Mouse (Mus musculus): ENCODE measurements around the gene Prom2.

The Prom2 gene

GRCm38 (mm10) chr2:127523950-127524729 lies 17.1 kb downstream of the Prom2 start:
- no peak for DNase-seq (ENCODE audit: low read depth, low spot score)

GRCm38 (mm10) chr2:127522006-127522441 lies 19.2 kb downstream of the Prom2 start, which contains the start of gene Kcnip3:
Gene Kcnip3 (minus strand): TSS chr2:127522094.
- DNase-seq (ENCODE audit: low read depth, low spot score) = no peak

DNA sequence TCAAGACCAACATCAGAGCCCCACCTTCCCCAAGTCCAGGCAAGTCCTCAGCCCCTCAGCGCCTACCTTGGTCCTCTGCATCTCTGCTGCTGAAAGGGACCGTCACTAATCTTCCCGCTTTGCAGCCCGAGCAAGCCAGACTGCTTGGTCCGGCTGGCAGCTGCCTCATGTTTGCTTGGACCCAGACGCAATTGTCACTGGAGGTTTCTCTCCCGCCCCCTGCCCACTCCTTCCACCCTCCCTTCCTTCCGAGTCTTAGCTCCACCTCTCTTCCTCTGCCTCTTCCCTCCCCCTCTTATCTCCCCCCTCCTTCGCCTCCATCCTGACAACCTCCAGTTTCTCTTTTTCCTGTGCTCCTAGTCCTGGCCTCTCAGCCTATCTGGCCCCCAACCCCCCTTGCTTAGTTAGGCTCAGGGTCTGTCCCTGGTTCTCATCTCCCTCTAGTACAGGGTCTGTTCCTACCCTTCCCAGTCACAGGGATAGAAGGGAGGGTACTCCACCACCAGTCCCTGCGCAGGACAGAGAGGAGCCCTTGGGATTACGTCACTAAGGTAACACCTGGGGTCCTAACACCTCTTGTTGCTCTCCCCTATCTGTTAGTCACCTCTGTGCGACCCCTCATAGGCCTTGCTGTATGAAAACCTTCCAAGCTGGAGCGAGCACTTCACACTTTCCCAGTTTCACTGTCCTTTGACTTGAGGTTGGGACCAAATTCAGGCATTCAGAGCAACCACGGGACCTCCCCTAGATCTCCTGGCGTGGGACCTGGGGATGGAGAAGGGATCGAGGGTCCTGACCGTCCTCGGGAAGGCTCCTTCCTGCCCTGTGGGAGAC lies 19.9 kb downstream of the Prom2 start:
- no peak for DNase-seq (ENCODE audit: low read depth, low spot score)

DNA sequence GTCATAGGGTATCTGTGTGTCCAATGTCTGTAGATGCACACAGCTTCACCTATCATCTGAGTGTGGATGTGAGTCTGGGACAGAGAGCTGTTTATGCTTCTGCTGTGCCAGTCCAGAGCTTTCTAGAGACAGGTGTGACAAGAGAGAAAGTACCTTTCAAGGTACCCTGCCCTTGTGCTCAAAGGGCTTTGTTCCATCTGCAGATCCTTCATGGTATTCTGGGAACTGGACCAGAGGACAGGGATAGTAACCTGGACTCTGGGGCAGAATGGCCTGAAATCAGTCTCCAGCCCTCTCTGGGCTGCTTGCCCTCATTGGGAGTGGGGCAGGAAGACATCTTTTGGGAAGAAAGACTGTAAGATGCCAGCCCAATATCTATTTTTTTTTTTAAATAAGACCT lies 21.1 kb downstream of the Prom2 start:
- DNase-seq (ENCODE audit: low read depth, low spot score) = no peak

DNA sequence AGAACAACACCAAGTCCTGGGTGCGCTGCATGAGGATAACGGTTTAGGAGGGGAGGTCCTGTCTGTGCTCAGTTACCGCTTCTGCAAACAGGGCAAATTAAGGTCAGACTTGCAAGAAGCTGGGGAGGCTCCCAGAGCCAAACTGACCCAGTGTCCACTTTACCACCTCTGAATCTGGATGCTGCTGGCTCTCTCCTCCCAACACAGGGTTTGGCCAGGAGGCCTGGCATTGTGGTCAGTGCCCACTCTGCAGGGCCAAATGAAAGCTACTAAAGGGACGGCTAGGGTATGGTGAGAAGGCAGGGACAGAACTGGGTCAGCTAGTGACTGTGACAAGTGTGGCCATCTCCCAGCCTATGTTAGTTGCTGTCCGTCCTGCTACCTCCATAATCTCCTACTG lies 22.0 kb downstream of the Prom2 start:
- no peak for DNase-seq (ENCODE audit: low read depth, low spot score)

DNA sequence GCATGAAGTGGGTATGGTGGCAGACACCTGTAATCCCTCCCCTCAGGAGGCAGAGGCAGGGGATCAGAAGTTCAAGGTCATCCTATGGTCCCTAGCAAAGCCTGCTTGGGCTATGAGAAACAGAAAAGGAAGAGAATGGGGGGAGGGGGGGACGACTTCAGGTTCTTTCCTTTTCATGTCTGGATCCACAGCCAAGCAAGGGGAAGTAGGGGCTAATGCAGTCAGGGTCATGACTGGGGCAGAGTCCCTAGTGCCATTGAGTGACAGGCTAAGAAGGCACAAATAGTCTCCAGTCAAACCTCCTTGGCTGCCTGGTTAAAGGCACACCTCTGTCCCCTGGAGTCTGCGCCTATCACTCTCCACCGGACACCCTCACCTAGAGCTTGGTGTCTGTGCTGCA lies 22.4 kb downstream of the Prom2 start:
- DNase-seq (ENCODE audit: low read depth, low spot score) = no peak

DNA sequence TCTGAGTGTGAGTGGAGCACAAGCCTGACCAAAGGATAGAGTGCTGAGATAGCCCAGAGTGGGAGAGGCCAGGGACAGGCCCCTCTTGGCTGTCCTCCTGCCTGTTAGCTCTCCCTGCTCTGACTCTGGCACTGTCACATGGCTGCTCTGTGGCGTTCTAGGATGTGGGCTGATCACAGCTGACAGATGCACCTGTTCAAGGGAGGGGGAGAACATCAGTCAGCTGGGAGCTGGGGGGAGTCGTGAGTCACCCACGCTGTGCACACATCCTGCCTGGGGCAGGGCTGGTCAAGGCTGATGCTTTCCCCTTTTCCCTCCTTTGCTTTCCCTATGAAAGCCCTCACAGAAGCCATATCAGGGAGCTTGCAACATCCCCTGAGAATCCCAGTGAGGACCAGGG lies 23.0 kb downstream of the Prom2 start:
- no peak for DNase-seq (ENCODE audit: low read depth, low spot score)

DNA sequence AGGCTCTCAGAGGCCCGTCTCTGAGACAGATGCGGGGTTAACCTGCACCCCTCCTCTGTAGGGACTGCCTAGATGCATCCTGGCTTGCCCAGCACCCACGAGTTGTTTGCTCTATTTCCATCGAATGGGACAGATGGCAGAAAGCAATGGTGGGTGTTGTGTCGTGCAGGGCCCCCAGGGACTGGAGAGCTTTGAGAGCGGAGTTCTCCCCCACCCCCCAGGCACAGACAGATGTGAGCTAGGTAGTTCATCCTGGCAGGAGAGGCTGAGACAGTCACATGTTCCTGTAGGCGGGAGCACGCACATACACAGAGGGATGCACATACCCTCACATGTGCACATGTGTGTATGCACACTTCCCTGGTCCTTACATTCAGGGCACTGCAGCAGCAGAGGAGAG lies 24.2 kb downstream of the Prom2 start:
- no peak for DNase-seq (ENCODE audit: low read depth, low spot score)

- DNase-seq (ENCODE audit: low read depth, low spot score) = no peak
These were observed 26.7 kb downstream of the Prom2 start for GRCm38 (mm10) chr2:127514380-127515124.

GRCm38 (mm10) chr2:127513244-127513643 lies 28.0 kb downstream of the Prom2 start:
- DNase-seq (ENCODE audit: low read depth, low spot score) = no peak

- no peak for DNase-seq (ENCODE audit: low read depth, low spot score)
These were observed 29.8 kb downstream of the Prom2 start for GRCm38 (mm10) chr2:127511426-127511825.

GRCm38 (mm10) chr2:127507967-127508660 lies 33.2 kb downstream of the Prom2 start:
- no peak for DNase-seq (ENCODE audit: low read depth, low spot score)

DNA sequence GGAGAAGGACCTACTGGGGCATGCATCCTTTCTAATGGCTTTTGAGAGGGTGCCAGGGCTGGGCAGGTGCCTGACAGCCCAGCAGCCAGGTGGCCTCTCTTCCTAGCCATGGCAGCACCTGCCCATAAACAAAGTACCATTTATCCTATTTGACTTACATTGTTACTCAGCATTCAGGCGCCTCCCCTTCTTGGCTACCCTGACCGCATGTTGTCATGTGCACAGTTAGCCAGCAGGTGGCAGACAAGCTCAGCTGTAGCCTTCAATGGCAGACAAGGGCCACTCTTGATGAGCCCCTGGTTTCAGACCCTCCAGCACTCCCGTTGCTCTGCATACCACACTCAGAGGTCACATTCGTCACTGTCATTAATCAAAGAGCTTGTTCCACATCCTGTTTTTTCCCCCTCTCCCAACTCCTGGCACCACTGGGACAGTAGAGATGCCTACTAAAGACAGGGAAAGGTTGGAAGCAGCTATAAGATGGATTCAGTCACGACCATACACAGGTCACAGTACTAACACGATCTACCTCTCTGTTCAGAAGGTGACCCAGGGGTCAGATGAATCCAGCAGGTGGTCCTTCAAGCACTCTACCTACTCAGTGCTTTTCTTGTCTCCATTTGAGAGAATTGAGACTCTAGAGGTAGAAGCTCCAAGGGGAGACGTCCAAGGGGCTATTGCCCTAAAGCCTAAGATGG lies 34.0 kb downstream of the Prom2 start:
- DNase-seq (ENCODE audit: low read depth, low spot score) = peak; percentile 87

GRCm38 (mm10) chr2:127506131-127506632 lies 35.1 kb downstream of the Prom2 start:
- no peak for DNase-seq (ENCODE audit: low read depth, low spot score)

GRCm38 (mm10) chr2:127505196-127505595 lies 36.1 kb downstream of the Prom2 start:
- DNase-seq (ENCODE audit: low read depth, low spot score) = no peak

DNA sequence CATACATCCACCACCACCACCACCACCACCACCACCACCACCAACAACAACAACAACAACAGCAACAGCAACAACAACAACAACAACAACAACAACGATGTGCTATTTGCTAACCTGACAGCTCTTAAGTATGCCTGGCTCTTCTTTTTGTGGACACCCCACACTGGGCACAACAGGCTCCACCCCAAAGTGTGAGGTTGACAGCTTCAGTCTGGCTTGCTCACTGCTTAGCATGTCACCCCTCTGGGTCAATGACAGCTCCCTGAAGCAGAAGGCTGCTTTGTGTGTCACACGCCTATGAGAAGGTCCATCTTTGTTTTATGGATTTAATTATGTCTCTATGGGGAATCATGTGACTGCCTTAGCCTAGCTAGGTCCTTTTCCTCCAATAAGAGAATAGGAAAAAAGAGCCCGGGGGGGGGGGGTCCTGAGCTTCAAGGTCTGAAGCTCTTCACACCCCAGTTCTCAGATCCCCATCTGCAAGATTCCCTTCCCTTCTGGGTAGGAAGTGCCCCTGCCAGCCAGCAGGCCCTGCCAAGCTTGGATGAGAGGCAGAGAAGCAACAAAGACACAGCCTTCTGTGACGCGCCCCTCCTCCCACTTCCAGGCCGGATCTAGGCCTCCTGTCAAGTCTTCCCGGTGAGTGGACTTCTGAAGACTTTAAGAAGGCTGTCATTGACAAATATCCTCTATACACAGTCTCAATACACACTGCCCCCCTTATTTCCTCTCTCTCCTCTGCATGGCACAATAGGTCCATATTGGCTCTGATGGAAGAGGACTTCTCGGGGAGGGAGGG lies 37.3 kb downstream of the Prom2 start:
- no peak for DNase-seq (ENCODE audit: low read depth, low spot score)

DNA sequence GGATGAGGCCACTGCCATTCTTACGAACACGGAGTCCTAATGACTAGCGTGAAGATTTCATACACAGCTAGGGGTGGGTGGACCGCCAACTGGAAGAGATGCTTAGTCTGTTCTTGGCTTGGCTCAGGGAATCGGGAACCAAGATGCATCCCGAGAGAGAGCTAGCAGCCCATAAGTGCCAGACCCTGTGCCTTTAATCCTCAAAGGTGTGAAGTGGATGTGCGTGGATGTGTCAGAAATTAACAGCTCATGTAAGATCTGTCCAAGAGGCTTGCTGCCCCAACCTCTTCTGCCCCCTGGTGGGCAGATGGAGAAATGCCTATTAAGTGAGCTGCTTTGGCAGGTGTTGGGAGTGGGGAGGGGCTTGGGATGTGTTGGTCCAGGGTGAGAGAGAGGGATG lies 40.2 kb downstream of the Prom2 start:
- DNase-seq (ENCODE audit: low read depth, low spot score) = peak; percentile 66

DNA sequence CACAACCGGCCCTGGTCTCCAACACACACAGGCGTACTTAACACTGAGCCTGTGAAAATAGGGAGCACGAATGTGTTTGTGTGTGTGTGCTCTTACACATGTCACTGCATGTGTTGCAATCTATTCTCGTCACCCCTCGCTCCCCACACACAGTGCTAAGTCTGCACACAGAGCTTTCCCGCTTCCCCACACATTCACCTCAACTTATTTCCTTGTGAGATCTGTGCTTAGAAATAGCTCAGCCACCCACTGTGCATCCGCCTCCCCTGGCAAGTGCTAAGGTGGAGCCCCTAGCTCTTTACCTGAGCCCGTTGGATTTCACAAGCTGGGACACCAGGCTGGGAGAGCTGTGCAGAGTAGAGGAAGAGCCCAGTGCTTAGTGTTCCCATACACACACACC lies 42.5 kb downstream of the Prom2 start:
- no peak for DNase-seq (ENCODE audit: low read depth, low spot score)

GRCm38 (mm10) chr2:127496321-127496720 lies 44.9 kb downstream of the Prom2 start:
- no peak for DNase-seq (ENCODE audit: low read depth, low spot score)
